Mouse (Mus musculus) olfactory bulb, adult 2 months (tissue): Measurements from ENCODE around the gene Arid1b.

ENCODE experiments used
- CTCF ChIP-seq: fragments of 200-500 bp; IDR thresholded peaks from 2 replicates; pipeline ENCODE4 v1.5.1; 2012; ENCODE audit warnings: low read depth, mild to moderate bottlenecking, low read length, moderate library complexity; ENCODE audit not compliant: insufficient read depth
- POLR2A ChIP-seq: fragments of 200-500 bp; IDR thresholded peaks from 2 replicates; pipeline ENCODE4 v1.6.1; 2012; ENCODE audit warnings: mild to moderate bottlenecking, low read depth, low read length, moderate library complexity; ENCODE audit not compliant: insufficient read depth

DNA sequence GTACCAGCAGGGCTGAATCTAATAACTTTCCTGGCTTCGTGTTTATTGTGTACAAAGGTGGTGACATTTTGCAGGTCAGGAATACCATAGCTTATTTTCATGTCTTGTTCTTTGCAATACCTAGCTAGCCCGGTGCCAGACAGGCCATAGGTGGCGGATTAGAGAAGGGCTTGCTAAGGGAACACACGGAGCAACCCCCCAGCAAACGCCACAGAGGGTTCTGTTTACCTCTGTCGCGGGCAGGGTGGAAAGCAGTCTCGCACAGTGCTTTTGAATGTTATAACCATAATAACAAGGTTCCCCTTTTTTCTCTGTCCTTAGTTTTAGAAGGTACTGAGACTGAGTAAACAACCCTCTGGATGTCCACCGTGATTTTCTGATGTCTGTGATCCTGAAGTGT, 83.9 kb downstream of the Arid1b start:
- TF ChIP-seq CTCF (no peak), POLR2A (no peak)
